Mouse (Mus musculus): Measurements from ENCODE around the gene Atp8b5. TPM values are rescaled to one million over a fixed set of nuclear protein-coding genes. Genes with fewer than 3 reads are reported as not detected.

Atp8b5 gene
- polyA plus RNA-seq, 1 experiment = 27.9 TPM

DNA sequence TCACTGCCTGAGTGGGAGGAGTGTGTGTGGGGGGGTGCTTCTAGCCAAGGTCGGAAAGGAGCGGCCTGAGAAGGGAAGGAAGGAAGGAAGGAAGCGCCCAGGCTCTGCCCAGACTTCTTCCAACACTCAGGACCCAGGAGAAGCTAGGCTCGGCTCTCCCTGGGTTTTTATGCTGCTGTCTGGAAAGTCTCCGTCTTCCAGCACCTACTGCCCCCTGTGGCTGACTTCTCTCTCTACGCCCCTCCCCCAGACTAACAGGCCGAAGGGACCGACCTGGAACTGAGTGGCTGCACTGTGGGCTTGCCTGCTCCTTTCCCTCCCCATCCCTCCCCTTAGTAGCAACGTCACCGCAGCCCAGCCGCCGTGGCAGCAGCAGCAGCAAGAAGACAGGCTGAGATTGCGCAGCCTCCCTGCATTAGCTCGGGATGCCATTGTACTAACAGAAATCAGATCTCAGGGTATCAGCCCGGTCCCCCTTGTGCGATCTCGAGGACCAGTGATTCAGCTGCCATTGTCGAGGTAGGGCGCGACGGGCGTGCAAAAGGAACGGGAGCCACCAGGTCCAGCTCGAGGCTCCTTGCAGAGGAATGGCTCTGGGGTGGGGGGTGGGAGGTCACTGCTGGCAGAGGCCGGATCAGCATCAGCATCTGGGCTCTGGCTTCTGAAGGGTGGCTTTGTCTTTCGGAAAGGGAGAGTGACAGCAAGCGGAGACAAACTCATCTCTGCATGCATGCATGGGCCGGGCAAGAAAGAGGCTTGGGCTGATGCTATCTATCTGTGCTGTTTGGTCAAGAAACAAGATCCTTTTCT, 139.4 kb downstream of the Atp8b5 start:
- Histone ChIP-seq H3K27ac (ENCODE audit: control insufficient read depth, insufficient read depth, low read depth, low read length) (peak overlapping the region; percentile 76), H3K36me3 (ENCODE audit: control insufficient read depth, insufficient read depth, low read length) (no peaks in the 10 kb centered on the region), H3K27me3 (ENCODE audit: control insufficient read depth, insufficient read depth, low read length) (no peaks in the 10 kb centered on the region), H3K4me1 (ENCODE audit: control insufficient read depth, insufficient read depth, low read length) (peaks cover 3% of the 10 kb centered on the region; the same call in 1 of the 2 replicates), H3K4me3 (ENCODE audit: control insufficient read depth, low read depth, low read length) (peak overlapping the region; percentile 51)
- no peak for TF ChIP-seq CTCF (IDR thresholded peaks at IDR 0.05; ENCODE audit: control insufficient read depth, insufficient read depth, insufficient replicate concordance, low read depth, low read length)
- peak; percentile 8; the same call in 1 of the 2 replicates for TF ChIP-seq POLR2A (IDR thresholded peaks at IDR 0.05; ENCODE audit: control insufficient read depth, low read depth, low read length)

GRCm38 (mm10) chr4:43407071-43407920, 140.3 kb downstream of the Atp8b5 start:
- H3K36me3 ChIP-seq (ENCODE audit: control insufficient read depth, insufficient read depth, low read length) = no peaks in the 10 kb centered on the region
- no peak overlapping the region for H3K27ac ChIP-seq (ENCODE audit: control insufficient read depth, insufficient read depth, low read depth, low read length)
- no peaks in the 10 kb centered on the region for H3K27me3 ChIP-seq (ENCODE audit: control insufficient read depth, insufficient read depth, low read length)
- TF ChIP-seq CTCF (IDR thresholded peaks at IDR 0.05; ENCODE audit: control insufficient read depth, insufficient read depth, insufficient replicate concordance, low read depth, low read length) (no peak), POLR2A (IDR thresholded peaks at IDR 0.05; ENCODE audit: control insufficient read depth, low read depth, low read length) (no peak)
- peaks cover 3% of the 10 kb centered on the region; the same call in 1 of the 2 replicates for H3K4me1 ChIP-seq (ENCODE audit: control insufficient read depth, insufficient read depth, low read length)
- H3K4me3 ChIP-seq (ENCODE audit: control insufficient read depth, low read depth, low read length) = no peak overlapping the region

DNA sequence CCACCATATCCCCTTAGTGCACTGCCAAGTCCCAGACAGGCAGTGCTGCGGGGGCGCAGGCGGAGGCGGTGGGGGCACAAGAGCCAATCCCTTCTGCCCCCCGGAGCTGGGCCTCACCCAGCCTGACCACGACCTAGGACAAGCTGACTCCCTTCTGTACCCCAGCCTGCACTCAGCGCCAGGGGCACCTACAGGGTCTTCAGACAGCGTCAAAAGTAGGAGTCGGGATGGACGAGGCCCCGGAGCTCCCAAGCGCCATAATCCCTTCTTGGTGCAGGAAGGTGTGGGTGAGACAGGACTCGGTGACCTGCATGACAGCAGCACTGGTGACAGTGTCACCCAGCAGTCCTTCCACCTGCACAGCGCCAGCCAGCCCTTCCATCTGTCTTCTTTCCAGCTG, 147.8 kb downstream of the Atp8b5 start:
- H3K27ac ChIP-seq (ENCODE audit: control insufficient read depth, insufficient read depth, low read depth, low read length) = no peak overlapping the region
- no peak for TF ChIP-seq CTCF (IDR thresholded peaks at IDR 0.05; ENCODE audit: control insufficient read depth, insufficient read depth, insufficient replicate concordance, low read depth, low read length)
- no peak for TF ChIP-seq POLR2A (IDR thresholded peaks at IDR 0.05; ENCODE audit: control insufficient read depth, low read depth, low read length)
- H3K4me3 ChIP-seq (ENCODE audit: control insufficient read depth, low read depth, low read length) = no peak overlapping the region
- no peaks in the 10 kb centered on the region for H3K27me3 ChIP-seq (ENCODE audit: control insufficient read depth, insufficient read depth, low read length)
- H3K4me1 ChIP-seq (ENCODE audit: control insufficient read depth, insufficient read depth, low read length) = no peaks in the 10 kb centered on the region; the same call in 1 of the 2 replicates
- H3K36me3 ChIP-seq (ENCODE audit: control insufficient read depth, insufficient read depth, low read length) = no peaks in the 10 kb centered on the region

- H3K4me1 ChIP-seq (ENCODE audit: control insufficient read depth, insufficient read depth, low read length) = no peaks in the 10 kb centered on the region; the same call in 1 of the 2 replicates
- H3K27ac ChIP-seq (ENCODE audit: control insufficient read depth, insufficient read depth, low read depth, low read length) = no peak overlapping the region
- TF ChIP-seq POLR2A (IDR thresholded peaks at IDR 0.05; ENCODE audit: control insufficient read depth, low read depth, low read length) (no peak), CTCF (IDR thresholded peaks at IDR 0.05; ENCODE audit: control insufficient read depth, insufficient read depth, insufficient replicate concordance, low read depth, low read length) (no peak)
- no peak overlapping the region for H3K4me3 ChIP-seq (ENCODE audit: control insufficient read depth, low read depth, low read length)
- H3K27me3 ChIP-seq (ENCODE audit: control insufficient read depth, insufficient read depth, low read length) = no peaks in the 10 kb centered on the region
- no peaks in the 10 kb centered on the region for H3K36me3 ChIP-seq (ENCODE audit: control insufficient read depth, insufficient read depth, low read length)
These were observed 148.5 kb downstream of the Atp8b5 start for GRCm38 (mm10) chr4:43415221-43416070.

DNA sequence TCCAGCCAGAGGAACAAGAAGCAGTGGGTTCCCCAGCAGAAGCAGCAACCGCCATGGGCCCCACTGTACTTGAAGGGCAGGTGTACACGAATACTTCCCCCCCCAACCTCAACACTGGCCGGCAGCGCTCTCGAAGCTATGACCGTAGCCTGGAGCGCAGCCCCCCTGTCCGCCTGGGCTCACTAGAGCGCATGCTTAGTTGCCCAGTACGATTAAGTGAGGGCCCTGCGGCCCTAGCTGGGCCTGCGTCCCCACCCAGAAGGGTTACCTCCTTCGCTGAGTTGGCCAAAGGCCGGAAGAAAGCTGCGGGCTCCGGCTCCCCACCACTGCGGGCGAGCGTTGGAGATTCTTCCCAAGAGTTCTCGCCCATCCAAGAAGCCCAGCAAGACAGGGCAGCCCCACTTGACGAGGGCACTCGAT, 149.1 kb downstream of the Atp8b5 start:
- no peaks in the 10 kb centered on the region for H3K27me3 ChIP-seq (ENCODE audit: control insufficient read depth, insufficient read depth, low read length)
- H3K4me3 ChIP-seq (ENCODE audit: control insufficient read depth, low read depth, low read length) = no peak overlapping the region
- H3K36me3 ChIP-seq (ENCODE audit: control insufficient read depth, insufficient read depth, low read length) = no peaks in the 10 kb centered on the region
- no peak for TF ChIP-seq CTCF (IDR thresholded peaks at IDR 0.05; ENCODE audit: control insufficient read depth, insufficient read depth, insufficient replicate concordance, low read depth, low read length)
- no peak for TF ChIP-seq POLR2A (IDR thresholded peaks at IDR 0.05; ENCODE audit: control insufficient read depth, low read depth, low read length)
- no peaks in the 10 kb centered on the region; the same call in 1 of the 2 replicates for H3K4me1 ChIP-seq (ENCODE audit: control insufficient read depth, insufficient read depth, low read length)
- no peak overlapping the region for H3K27ac ChIP-seq (ENCODE audit: control insufficient read depth, insufficient read depth, low read depth, low read length)

DNA sequence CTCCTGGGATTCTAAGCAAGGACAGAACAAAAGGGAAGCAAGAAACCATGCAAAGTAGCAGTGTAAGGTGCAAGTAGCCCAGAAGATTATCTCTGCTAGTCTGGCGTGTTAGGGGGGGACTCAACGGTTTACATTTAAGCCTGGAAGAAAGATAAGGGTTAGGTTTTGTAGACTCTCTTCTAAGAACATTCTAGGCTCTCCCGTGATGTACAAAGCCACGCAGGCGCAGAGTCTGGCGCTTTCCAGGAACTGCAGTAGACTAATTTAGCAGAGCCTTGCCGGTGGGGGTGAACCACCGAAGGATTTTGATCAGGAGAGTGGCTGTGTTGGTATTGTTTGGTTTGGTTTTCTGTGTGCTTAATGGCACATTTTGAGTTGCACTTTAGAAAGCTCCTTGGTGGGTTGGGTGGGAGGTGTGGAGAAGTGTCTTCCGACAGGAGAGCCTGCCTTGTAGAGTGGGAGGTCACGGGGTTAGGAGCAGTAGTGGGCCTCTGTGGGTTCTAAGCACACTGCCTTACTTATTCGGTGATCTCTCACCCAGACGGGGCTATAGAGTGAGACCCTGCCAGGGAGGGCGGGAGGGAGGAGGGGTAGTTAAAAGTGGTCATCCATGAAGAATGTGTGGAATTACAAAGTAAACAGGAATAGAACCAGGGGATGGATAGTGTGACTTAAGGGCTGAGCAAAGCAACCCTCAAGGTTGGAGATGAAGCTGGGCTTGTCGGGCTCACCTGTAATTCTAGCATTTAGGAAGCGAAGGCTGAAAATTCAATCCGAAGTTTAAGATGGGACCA, 150.5 kb downstream of the Atp8b5 start:
- Histone ChIP-seq H3K27me3 (ENCODE audit: control insufficient read depth, insufficient read depth, low read length) (no peaks in the 10 kb centered on the region), H3K27ac (ENCODE audit: control insufficient read depth, insufficient read depth, low read depth, low read length) (no peak overlapping the region), H3K4me1 (ENCODE audit: control insufficient read depth, insufficient read depth, low read length) (no peaks in the 10 kb centered on the region; the same call in none of the 2 replicates), H3K36me3 (ENCODE audit: control insufficient read depth, insufficient read depth, low read length) (no peaks in the 10 kb centered on the region; the same call in 1 of the 2 replicates), H3K4me3 (ENCODE audit: control insufficient read depth, low read depth, low read length) (no peak overlapping the region)
- no peak for TF ChIP-seq POLR2A (IDR thresholded peaks at IDR 0.05; ENCODE audit: control insufficient read depth, low read depth, low read length)
- TF ChIP-seq CTCF (IDR thresholded peaks at IDR 0.05; ENCODE audit: control insufficient read depth, insufficient read depth, insufficient replicate concordance, low read depth, low read length) = no peak
